Mouse (Mus musculus): ENCODE data around the gene Gipc3.

DNA sequence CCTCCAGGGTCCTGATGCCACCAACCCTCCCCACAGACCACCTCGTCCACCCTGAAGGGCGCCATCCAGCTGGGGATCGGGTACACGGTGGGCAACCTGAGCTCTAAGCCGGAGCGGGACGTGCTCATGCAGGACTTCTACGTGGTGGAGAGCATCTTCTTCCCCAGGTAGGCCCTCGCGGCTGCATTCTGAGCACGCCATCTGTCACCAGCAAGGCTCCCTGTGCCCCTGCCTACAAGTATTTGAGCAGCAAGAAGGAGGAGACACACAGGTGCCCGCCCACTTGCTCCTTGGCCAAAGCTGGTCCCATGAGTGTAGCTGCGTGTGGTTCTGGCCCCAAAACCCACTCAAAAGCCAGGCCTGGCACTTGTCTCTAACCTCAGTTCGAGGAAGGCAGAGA lies 37.4 kb downstream of the Gipc3 start:
- TF ChIP-seq CTCF (IDR thresholded peaks at IDR 0.05; ENCODE audit: low read depth), result no peak
- no peak for TF ChIP-seq EP300 (optimal IDR thresholded peaks at IDR 0.05)

Measured in stomach, postnatal 0 days (tissue).